Mouse (Mus musculus): ENCODE measurements around the gene Insm1.

The Insm1 gene

DNA sequence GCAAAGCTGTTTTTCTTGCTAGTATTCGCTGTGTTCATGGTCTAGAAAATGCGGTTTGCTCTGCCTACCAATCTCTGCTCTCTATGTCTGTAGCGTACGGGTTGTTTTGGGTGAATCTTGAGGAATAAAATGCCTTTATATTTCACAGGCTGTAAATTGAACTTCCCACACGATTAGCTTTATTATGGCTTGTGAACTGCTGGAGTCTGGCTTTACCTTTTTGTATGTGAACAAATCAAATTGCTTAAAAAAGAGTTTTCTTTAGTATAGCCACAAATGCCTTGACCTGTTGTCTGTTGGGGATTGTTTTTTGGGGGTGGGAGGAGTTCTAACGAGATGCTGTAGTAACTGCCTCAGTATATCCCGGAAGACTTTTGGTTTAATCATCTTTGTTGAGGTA lies 2.4 kb downstream of the Insm1 start:
- no peak for DNase-seq (ENCODE audit: low spot score in 2 of 2)

DNA sequence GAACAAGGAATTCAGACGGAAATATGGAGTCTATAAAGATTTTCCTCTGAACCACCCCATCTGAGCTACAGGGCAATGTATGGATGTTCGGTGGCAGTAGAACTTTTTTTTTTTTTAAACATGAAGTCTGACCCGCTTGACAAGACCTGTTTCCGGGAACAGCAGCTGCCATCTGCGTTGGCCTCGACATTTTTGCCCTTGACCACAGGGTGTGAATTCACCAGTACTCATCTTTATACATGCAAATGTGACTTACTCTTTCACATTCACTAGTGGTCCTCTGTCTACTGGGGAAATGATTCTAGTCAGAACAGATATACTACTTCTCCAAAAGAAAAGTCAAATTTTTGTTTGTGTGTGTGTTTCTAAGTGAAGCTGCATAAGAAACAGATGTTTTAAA lies 4.1 kb downstream of the Insm1 start:
- DNase-seq (ENCODE audit: low spot score in 2 of 2): no peak

GRCm38 (mm10) chr2:146226484-146226883 lies 4.8 kb downstream of the Insm1 start:
- no peak for DNase-seq (ENCODE audit: low spot score in 2 of 2)

DNA sequence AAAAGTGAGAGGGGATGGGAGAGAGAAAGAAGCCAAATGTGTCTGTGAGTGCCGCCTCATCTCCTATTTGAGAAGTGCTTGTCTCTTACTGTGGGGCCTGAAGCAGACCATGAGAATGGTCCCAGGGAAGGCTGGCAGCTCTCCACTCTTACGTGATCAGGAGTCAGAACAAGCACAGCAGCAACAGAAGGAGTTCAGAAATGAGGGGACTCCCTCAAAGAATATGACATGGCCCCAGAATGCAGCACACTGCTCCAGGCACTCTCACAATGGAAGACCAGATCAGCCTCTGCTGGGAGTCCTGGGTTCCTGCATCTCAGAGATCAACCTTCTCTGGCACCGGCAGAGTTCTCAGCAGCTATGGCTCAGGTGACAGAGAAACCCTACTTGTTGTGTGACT lies 5.9 kb downstream of the Insm1 start:
- DNase-seq (ENCODE audit: low spot score in 2 of 2): no peak

DNA sequence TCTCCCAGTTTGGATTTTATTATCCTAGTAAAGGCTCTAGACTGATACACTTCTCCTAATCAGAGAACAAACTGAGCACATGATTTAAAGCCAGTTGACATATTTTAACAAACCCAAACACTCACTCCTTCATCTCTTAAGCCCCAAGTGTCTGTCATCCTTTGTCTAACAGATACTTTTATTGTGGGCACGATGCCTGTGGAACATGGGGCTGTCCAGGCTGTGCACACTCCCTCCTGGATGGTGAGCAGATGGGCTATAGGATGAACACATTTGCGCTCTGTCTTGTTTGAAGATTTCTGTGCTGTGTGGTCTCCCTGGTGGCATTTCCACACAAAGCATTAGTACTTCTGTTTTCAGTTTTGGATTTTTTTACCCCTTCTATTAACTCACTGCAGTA lies 6.7 kb downstream of the Insm1 start:
- no peak for DNase-seq (ENCODE audit: low spot score in 2 of 2)

GRCm38 (mm10) chr2:146231485-146231884 lies 9.8 kb downstream of the Insm1 start:
- no peak for DNase-seq (ENCODE audit: low spot score in 2 of 2)

- no peak for DNase-seq (ENCODE audit: low spot score in 2 of 2)
Measured at GRCm38 (mm10) chr2:146239196-146239747, 17.6 kb downstream of the Insm1 start.

DNA sequence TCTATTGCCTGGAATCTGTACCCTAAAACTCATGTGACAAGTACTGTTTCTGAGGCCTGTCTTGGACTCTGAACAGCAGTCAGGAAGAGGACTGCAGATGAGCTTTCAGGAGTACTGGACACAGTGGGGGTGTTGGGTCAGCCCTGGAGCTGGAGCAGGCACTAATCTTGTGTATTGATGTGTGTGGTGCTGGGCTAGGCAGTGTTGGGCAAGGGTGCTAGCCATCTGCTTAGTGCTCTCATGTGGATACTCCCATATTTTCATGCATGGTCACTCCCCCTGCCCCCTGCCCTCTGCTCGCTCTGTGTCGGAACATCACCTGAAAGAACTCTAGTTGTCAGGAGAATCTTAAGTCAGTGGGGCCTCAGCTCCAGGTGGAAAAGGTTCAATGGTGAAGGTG lies 22.3 kb downstream of the Insm1 start:
- no peak for DNase-seq (ENCODE audit: low spot score in 2 of 2)

DNA sequence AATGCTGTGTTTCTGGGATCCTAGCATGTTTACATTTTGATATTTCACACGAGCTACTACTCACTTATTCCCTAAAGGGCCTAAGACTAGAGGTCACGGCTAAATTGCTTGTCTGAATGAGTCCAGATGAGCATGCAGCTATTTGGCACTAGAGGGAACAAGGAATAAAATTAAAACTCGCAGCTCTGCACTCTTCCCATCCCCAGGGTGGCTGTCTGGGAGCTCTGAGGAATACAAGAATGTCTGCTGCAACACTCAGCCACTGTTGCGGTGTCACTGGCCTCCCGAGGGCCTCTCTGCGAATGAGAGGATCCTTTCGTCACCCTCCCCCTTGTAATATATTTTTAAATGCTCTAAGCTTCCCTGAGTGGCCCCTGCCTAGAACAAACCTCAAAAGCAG lies 23.7 kb downstream of the Insm1 start:
- DNase-seq (ENCODE audit: low spot score in 2 of 2): no peak

GRCm38 (mm10) chr2:146246409-146247075 lies 24.8 kb downstream of the Insm1 start:
- DNase-seq (ENCODE audit: low spot score in 2 of 2): peak; percentile 37 to 52

DNA sequence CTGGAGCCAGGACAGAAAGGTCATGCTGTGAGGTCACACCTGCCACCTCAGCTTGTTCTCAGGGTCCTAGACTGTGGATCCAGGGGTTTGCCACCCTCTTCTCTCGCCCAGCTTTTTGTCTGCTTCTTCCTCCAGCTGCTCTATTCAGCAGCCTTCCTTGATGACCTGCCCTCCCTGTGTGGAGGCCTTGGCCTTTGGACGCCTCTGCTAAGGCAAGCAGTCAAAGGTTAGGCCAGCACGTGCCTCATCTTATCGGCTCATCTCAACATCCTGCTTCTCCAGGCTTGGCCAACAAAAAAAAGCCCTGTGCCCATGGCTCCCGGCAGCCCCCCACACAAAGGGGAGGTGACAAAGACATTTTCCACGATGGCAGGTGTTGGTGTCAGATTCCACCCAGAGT lies 25.9 kb downstream of the Insm1 start:
- DNase-seq (ENCODE audit: low spot score in 2 of 2): no peak

DNA sequence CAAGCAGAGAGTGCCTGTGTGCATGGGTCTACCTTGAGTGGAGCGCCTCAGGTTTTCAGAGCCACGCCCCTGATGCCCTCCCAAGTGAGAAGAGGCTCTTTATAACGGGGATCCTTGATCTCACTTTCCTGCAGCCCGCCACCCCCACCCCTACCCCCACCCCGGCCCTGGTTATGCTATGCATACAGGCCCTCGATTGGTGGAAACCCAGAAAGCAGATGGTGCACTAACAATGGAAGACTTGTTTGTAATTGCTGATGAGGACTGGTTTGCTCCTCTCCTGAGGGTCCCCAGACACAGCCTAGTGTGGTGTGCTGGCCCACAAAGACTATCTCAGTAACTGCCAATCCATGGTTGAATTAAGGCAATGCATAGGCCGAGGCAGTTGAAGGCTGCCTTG lies 27.3 kb downstream of the Insm1 start:
- no peak for DNase-seq (ENCODE audit: low spot score in 2 of 2)

GRCm38 (mm10) chr2:146250236-146250904 lies 28.6 kb downstream of the Insm1 start:
- DNase-seq (ENCODE audit: low spot score in 2 of 2): no peak

DNA sequence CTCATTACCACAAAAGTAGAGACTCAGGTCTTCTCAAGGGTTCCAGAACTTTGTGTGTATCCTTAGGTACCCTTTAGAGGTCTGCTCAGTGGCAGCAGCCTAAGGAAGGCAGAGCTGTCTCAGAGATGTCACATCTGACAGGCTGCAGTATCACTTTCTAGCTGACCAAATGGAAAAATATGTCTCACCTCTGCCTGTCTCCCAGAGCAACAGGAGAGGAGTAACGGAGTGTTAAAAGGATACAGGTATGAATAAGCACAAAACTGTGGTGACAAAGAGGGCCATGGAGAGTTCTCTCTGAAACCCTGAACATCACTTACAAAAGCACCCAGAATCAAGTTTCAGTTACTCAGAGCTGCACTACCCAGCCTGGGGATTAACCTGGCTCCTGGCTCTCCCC lies 32.7 kb downstream of the Insm1 start:
- no peak for DNase-seq (ENCODE audit: low spot score in 2 of 2)

GRCm38 (mm10) chr2:146255636-146256035 lies 33.9 kb downstream of the Insm1 start:
- DNase-seq (ENCODE audit: low spot score in 2 of 2): no peak

DNA sequence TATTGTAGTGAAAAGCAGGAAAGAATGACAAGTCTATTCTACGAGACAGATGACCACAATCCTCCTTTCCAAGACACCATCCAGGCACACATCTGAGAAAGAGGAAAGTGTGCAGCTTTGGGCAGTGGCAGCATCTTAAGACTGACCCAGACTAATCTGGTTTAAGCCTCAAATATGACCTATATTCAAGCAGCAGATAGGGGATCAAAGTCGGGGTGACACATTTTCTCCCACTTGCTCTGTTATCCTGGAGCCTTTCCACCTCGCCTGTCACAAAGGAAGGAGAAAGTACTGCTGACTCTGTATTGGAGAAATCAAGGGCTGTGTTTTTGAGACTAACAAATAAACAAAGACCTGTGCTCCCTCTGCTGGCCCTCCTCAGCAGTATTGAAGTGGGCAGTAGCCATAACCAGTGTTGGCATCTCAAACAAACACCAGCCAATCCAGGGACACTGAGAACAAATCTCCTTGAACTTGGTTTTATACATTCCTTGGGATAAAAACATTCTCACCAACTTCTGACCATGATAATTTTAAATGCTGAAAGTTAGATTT lies 34.7 kb downstream of the Insm1 start:
- DNase-seq (ENCODE audit: low spot score in 2 of 2): peak in 1 of 2 experiments; percentile 24

GRCm38 (mm10) chr2:146257037-146257436 lies 35.3 kb downstream of the Insm1 start:
- no peak for DNase-seq (ENCODE audit: low spot score in 2 of 2)

GRCm38 (mm10) chr2:146257609-146258008 lies 35.9 kb downstream of the Insm1 start:
- DNase-seq (ENCODE audit: low spot score in 2 of 2): no peak

GRCm38 (mm10) chr2:146258736-146259469 lies 37.2 kb downstream of the Insm1 start:
- peak; percentile 54 to 55 for DNase-seq (ENCODE audit: low spot score in 2 of 2)

- no peak for DNase-seq (ENCODE audit: low spot score in 2 of 2)
Measured at GRCm38 (mm10) chr2:146259787-146260560, 38.3 kb downstream of the Insm1 start.

GRCm38 (mm10) chr2:146261146-146261545 lies 39.4 kb downstream of the Insm1 start:
- no peak for DNase-seq (ENCODE audit: low spot score in 2 of 2)

DNA sequence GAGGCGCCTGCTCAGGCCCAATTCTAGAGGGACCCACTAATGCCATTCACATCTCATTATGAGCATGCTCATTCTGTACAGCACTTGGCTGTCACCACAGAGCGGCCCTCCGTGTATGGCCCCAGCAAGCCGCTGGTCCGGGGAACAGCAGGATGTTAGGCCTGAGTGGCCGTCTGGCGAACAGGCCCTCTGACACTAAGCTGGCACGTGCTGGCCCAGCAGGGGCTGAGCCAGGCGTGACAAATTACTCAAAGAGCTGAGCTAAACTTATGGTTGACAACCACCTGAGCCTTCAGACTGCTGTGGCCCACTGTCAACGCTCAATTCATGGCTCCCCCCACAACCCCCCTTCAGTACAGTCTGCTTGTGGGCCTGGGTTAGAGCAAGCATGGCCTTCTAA lies 40.5 kb downstream of the Insm1 start:
- DNase-seq (ENCODE audit: low spot score in 2 of 2): no peak
